Mouse (Mus musculus) neural tube, embryonic 12.5 days (tissue): ENCODE results near the gene Kcnh6. TPM values are rescaled to one million over a fixed set of nuclear protein-coding genes. Genes with fewer than 3 reads are reported as not detected.

Source experiments
- ATAC-seq: fragments of 200-750 bp; cut with Nextera tagmentation; 2 replicates; pipeline ENCODE4 v1.8.0; 2017; ENCODE audit warnings: low read depth, mild to moderate bottlenecking, moderate TSS enrichment, moderate library complexity; ENCODE audit not compliant: low FRiP score
- H3K27ac ChIP-seq: fragments of 300-500 bp; sonication (generic); 2 replicates; pipeline ENCODE4 v1.5.1; 2016
- H3K27me3 ChIP-seq: fragments of 300-500 bp; sonication (generic); replicated peaks from 2 replicates; pipeline ENCODE4 v1.6.1; 2016; ENCODE audit warnings: mild to moderate bottlenecking
- H3K36me3 ChIP-seq: fragments of 300-500 bp; sonication (generic); 2 replicates; pipeline ENCODE4 v1.6.1; 2016; ENCODE audit warnings: mild to moderate bottlenecking
- H3K4me1 ChIP-seq: fragments of 300-500 bp; sonication (generic); 2 replicates; pipeline ENCODE4 v1.6.1; 2016
- H3K4me2 ChIP-seq: fragments of 300-500 bp; sonication (generic); replicated peaks from 2 replicates; pipeline ENCODE4 v1.6.1; 2016; ENCODE audit warnings: mild to moderate bottlenecking
- H3K4me3 ChIP-seq: fragments of 300-500 bp; sonication (generic); 2 replicates; pipeline ENCODE4 v1.5.1; 2016
- H3K9ac ChIP-seq: fragments of 300-500 bp; sonication (generic); 2 replicates; pipeline ENCODE4 v1.6.1; 2016; ENCODE audit warnings: mild to moderate bottlenecking
- H3K9me3 ChIP-seq: fragments of 300-500 bp; sonication (generic); 2 replicates; pipeline ENCODE4 v1.6.1; 2016; ENCODE audit warnings: mild to moderate bottlenecking
- WGBS: fragments of 180-500 bp; shearing (Covaris S2); methylation state at CpG from one replicate; pipeline ENCODE4 v1.1.7; 2016; 5-methylcytosine and 5-hydroxymethylcytosine counted together
- polyA plus RNA-seq: library from polyadenylated mRNA; unstranded; fragments of >200 nt; fragmentation: Nextera tagmentation; extraction: Ambion mirVana; gene quantifications from 2 replicates; pipeline ENCODE4 v1.2.1, GENCODE M21; 2016

Kcnh6 gene
- polyA plus RNA-seq, 1 experiment from 2014 or later: 7.7 TPM

DNA sequence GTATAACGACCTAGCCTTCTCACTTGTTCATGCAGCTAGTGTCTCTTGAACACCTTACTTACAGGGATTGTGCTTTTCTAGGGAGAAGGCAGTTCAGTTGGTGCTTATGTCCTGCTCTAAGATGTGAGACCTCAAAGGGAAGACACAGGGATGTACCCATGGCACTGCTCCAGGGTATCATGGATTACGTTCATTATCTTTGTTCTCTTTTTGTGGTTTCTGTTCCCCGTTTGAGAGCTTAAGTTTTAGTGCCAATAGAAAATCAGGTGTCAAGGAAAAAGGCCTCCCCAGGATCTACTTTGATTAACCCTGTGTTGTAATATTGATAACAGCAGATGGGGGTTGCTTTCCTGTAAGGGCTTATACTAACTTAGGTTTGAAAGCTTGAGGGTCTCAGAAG is 65.8 kb downstream of the Kcnh6 start:
- no peak overlapping the region for H3K27ac ChIP-seq
- no peaks in the 10 kb centered on the region for H3K9me3 ChIP-seq
- no peak overlapping the region for H3K4me2 ChIP-seq
- peaks cover 17% of the 10 kb centered on the region; the same call in 1 of the 2 replicates for H3K36me3 ChIP-seq
- no peak overlapping the region for H3K9ac ChIP-seq
- ATAC-seq: no peak
- H3K4me3 ChIP-seq: no peak overlapping the region
- 87% methylated on average over 3 of the region's 3 CpGs for WGBS
- no peaks in the 10 kb centered on the region for H3K4me1 ChIP-seq
- H3K27me3 ChIP-seq: no peaks in the 10 kb centered on the region

GRCm38 (mm10) chr11:106076321-106076720 is 68.4 kb downstream of the Kcnh6 start:
- no peak overlapping the region for H3K27ac ChIP-seq
- H3K9me3 ChIP-seq: no peaks in the 10 kb centered on the region
- no peak for ATAC-seq
- no peaks in the 10 kb centered on the region for H3K27me3 ChIP-seq
- no peak overlapping the region for H3K9ac ChIP-seq
- peaks cover 17% of the 10 kb centered on the region; the same call in 1 of the 2 replicates for H3K36me3 ChIP-seq
- no peak overlapping the region for H3K4me2 ChIP-seq
- H3K4me3 ChIP-seq: no peak overlapping the region
- H3K4me1 ChIP-seq: no peaks in the 10 kb centered on the region
- 8% methylated on average over 4 of the region's 4 CpGs for WGBS

Other genes with a start within 250 kb of the Kcnh6 start
- gene Cyb561, start 54.8 kb upstream of the Kcnh6 start, polyA plus RNA-seq: 18.9 and 21.8 TPM in 2 replicates
- gene Ace, start 40.2 kb upstream of the Kcnh6 start, polyA plus RNA-seq: 1.0 and 1.1 TPM in 2 replicates
- not detected in 2 replicates for gene Ace3, start 13.4 kb upstream of the Kcnh6 start, polyA plus RNA-seq
- 115 and 118 TPM in 2 replicates for gene Dcaf7, start 28.7 kb downstream of the Kcnh6 start, polyA plus RNA-seq
- gene Taco1, start 57.9 kb downstream of the Kcnh6 start, polyA plus RNA-seq: 9.3 and 10.3 TPM in 2 replicates
- gene Map3k3, start 76.5 kb downstream of the Kcnh6 start, polyA plus RNA-seq: 24.4 and 25.3 TPM in 2 replicates
- not detected in 2 replicates for gene Gm10840, start 152.7 kb downstream of the Kcnh6 start, polyA plus RNA-seq
- 277 and 281 TPM in 2 replicates for gene Limd2, start 152.7 kb downstream of the Kcnh6 start, polyA plus RNA-seq
- 37.1 and 38.3 TPM in 2 replicates for gene Strada, start 194.0 kb downstream of the Kcnh6 start, polyA plus RNA-seq
- 89.5 and 90.2 TPM in 2 replicates for gene Ccdc47, start 208.2 kb downstream of the Kcnh6 start, polyA plus RNA-seq
- 108 and 113 TPM in 2 replicates for gene Ddx42, start 208.8 kb downstream of the Kcnh6 start, polyA plus RNA-seq
- gene Ftsj3, start 248.0 kb downstream of the Kcnh6 start, polyA plus RNA-seq: 52.3 TPM in 2 replicates
- 358 and 381 TPM in 2 replicates for gene Psmc5, start 248.0 kb downstream of the Kcnh6 start, polyA plus RNA-seq